ENCODE assay signal across 32 mouse cellular contexts in genomic region chr2:73587109-73587506, GRCm38 (mm10). TPM values are rescaled to one million over a fixed set of nuclear protein-coding genes. Genes with fewer than 3 reads are reported as not detected.
DNase-seq lines count a peak whose midpoint lies in the region; ATAC-seq and TF ChIP-seq lines count a peak whose summit lies in the region.
"Had no signal": no experiment of that assay in that cellular context is flagged by ENCODE, and none has a peak within 500 bp of the region (broad histone marks: within the 10 kb centered on the region; RNA-seq: fewer than 3 reads in every experiment).

No protein-coding gene starts in this region.

- DNase-seq in heart, postnatal 25 days (ENCODE audit: low spot score), result no peak
- DNase-seq in kidney, adult 9 months, result peak; percentile 36
- no peak for DNase-seq in lung, postnatal 0 days (ENCODE audit: low spot score)
- no peak for DNase-seq in lung, postnatal 14 days
- peak; percentile 83 for DNase-seq in telencephalon, adult 2 months (ENCODE audit: low read depth, low spot score)
- DNase-seq in gastrocnemius, adult 8-10 months (ENCODE audit: low spot score in 2 of 2), result no peak
- DNase-seq: adrenal gland, postnatal 25 days; B cell, adult 2 months; cerebellum, adult 18-20 months; gastrocnemius, postnatal 36 days; layer of hippocampus, adult 9-11 months; midbrain, embryonic 14.5 days; retina, postnatal 1 day; right cerebral cortex, postnatal 14 days; thymus, postnatal 14 days had no signal

- no peak for TF ChIP-seq EP300 in lung, postnatal 0 days (IDR thresholded peaks at IDR 0.05)

- peak overlapping the region; percentile 48 for H3K4me2 ChIP-seq in heart, embryonic 12.5 days
- H3K4me2 ChIP-seq in kidney, embryonic 16.5 days (replicated peaks; ENCODE audit: low read depth, low read length), result no peak overlapping the region
- H3K4me2 ChIP-seq in lung, postnatal 0 days (replicated peaks; ENCODE audit: low read depth, low read length), result no peak overlapping the region
- H3K4me2 ChIP-seq: embryonic facial prominence, embryonic 15.5 days; forebrain, embryonic 13.5 days; hindbrain, embryonic 13.5 days; kidney, embryonic 15.5 days; limb, embryonic 13.5 days; liver, embryonic 11.5 days; neural tube, embryonic 15.5 days had no signal

- no peak for ATAC-seq in heart, embryonic 12.5 days (ENCODE audit: insufficient number of reproducible peaks, low FRiP score)
- ATAC-seq in kidney, embryonic 16.5 days (ENCODE audit: low FRiP score, low TSS enrichment), result no peak
- ATAC-seq in lung, postnatal 0 days, result no peak
- ATAC-seq: forebrain, embryonic 13.5 days; intestine, embryonic 16.5 days had no signal

- peaks cover 49% of the 10 kb centered on the region for H3K4me1 ChIP-seq in heart, embryonic 12.5 days (replicated peaks)
- H3K4me1 ChIP-seq in kidney, embryonic 16.5 days (ENCODE audit: insufficient read depth, low read length), result peaks cover 25% of the 10 kb centered on the region
- H3K4me1 ChIP-seq in lung, postnatal 0 days (ENCODE audit: insufficient read depth, low read depth, low read length), result peaks cover 6% of the 10 kb centered on the region; the same call in 1 of the 2 replicates

- no peaks in the 10 kb centered on the region for H3K27me3 ChIP-seq in heart, embryonic 12.5 days (replicated peaks)
- no peaks in the 10 kb centered on the region; the same call in 1 of the 2 replicates for H3K27me3 ChIP-seq in kidney, embryonic 16.5 days (ENCODE audit: insufficient read depth, low read length)
- no peaks in the 10 kb centered on the region for H3K27me3 ChIP-seq in lung, postnatal 0 days (replicated peaks; ENCODE audit: insufficient read depth, low read length)
- H3K27me3 ChIP-seq: limb, embryonic 13.5 days had no signal

- 27% methylated on average over 4 of the region's 4 CpGs for WGBS in heart, embryonic 12.5 days
- WGBS in kidney, embryonic 16.5 days, result 54% methylated on average over 4 of the region's 4 CpGs
- 45% methylated on average over 4 of the region's 4 CpGs for WGBS in lung, postnatal 0 days

- H3K27ac ChIP-seq in heart, embryonic 12.5 days (ENCODE audit: poor library complexity, severe bottlenecking), result peak overlapping the region; percentile 84
- H3K27ac ChIP-seq in kidney, embryonic 16.5 days (ENCODE audit: low read length), result no peak overlapping the region
- H3K27ac ChIP-seq in lung, postnatal 0 days (ENCODE audit: low read length), result peak overlapping the region; percentile 38; the same call in 1 of the 2 replicates
- H3K27ac ChIP-seq: embryonic facial prominence, embryonic 10.5 days; embryonic facial prominence, embryonic 15.5 days; forebrain, embryonic 13.5 days; hindbrain, embryonic 13.5 days; kidney, embryonic 15.5 days; limb, embryonic 13.5 days; neural tube, embryonic 15.5 days had no signal

- H3K9ac ChIP-seq in heart, embryonic 12.5 days, result no peak overlapping the region
- H3K9ac ChIP-seq in kidney, embryonic 16.5 days (replicated peaks; ENCODE audit: low read length), result no peak overlapping the region
- H3K9ac ChIP-seq in lung, postnatal 0 days (replicated peaks; ENCODE audit: low read depth), result no peak overlapping the region
- H3K9ac ChIP-seq: embryonic facial prominence, embryonic 15.5 days; forebrain, embryonic 13.5 days; hindbrain, embryonic 13.5 days; kidney, embryonic 15.5 days; limb, embryonic 13.5 days; neural tube, embryonic 15.5 days had no signal

- intact Hi-C loops in heart, postnatal 25 days (cut with DNase I), result no loop called here

- no peak for TF ChIP-seq CTCF in lung, postnatal 0 days (IDR thresholded peaks at IDR 0.05)

- no peak overlapping the region for H3K4me3 ChIP-seq in heart, embryonic 12.5 days
- no peak overlapping the region for H3K4me3 ChIP-seq in kidney, embryonic 16.5 days (ENCODE audit: low read length)
- no peak overlapping the region for H3K4me3 ChIP-seq in lung, postnatal 0 days (ENCODE audit: low read depth, low read length)
- H3K4me3 ChIP-seq: embryonic facial prominence, embryonic 10.5 days; embryonic facial prominence, embryonic 15.5 days; forebrain, embryonic 13.5 days; hindbrain, embryonic 13.5 days; kidney, embryonic 15.5 days; limb, embryonic 13.5 days; neural tube, embryonic 15.5 days had no signal

- no peaks in the 10 kb centered on the region for H3K9me3 ChIP-seq in heart, embryonic 12.5 days (replicated peaks)
- no peaks in the 10 kb centered on the region for H3K9me3 ChIP-seq in kidney, embryonic 16.5 days (ENCODE audit: low read length)
- H3K9me3 ChIP-seq in lung, postnatal 0 days (ENCODE audit: low read length), result no peaks in the 10 kb centered on the region
- H3K9me3 ChIP-seq: embryonic facial prominence, embryonic 10.5 days; embryonic facial prominence, embryonic 15.5 days; forebrain, embryonic 13.5 days; hindbrain, embryonic 13.5 days; kidney, embryonic 15.5 days; limb, embryonic 13.5 days; neural tube, embryonic 15.5 days had no signal

- H3K36me3 ChIP-seq in heart, embryonic 12.5 days, result no peaks in the 10 kb centered on the region
- no peaks in the 10 kb centered on the region for H3K36me3 ChIP-seq in kidney, embryonic 16.5 days (ENCODE audit: insufficient read depth, low read length)
- no peaks in the 10 kb centered on the region for H3K36me3 ChIP-seq in lung, postnatal 0 days (ENCODE audit: insufficient read depth, low read length)
- H3K36me3 ChIP-seq: embryonic facial prominence, embryonic 10.5 days; embryonic facial prominence, embryonic 15.5 days; hindbrain, embryonic 13.5 days; kidney, embryonic 15.5 days; limb, embryonic 13.5 days; neural tube, embryonic 15.5 days had no signal

RNA-seq across cellular contexts. Expression of gene Chrna1, which starts 7.0 kb away (rescaled TPM):
- polyA plus RNA-seq in heart, embryonic 12.5 days (2016; fragmentation: Nextera tagmentation; extraction: Ambion mirVana), result 0.06 and 0.14 TPM in 2 replicates
- under 1 TPM in 1 of 2 experiments, not detected in 1; 0.06 TPM for total RNA-seq in heart, postnatal 25 days (2021)
- polyA plus RNA-seq in kidney, embryonic 16.5 days (2015; fragmentation: Nextera tagmentation; extraction: Ambion mirVana), result 0.36 and 0.72 TPM in 2 replicates
- polyA plus RNA-seq in lung, postnatal 0 days (2015; fragmentation: Nextera tagmentation; extraction: Ambion mirVana), result 0.07 and 0.12 TPM in 2 replicates
- 1 to 10 TPM; 4.8 to 5.3 (median 5.2) TPM for total RNA-seq in gastrocnemius, adult 8-10 months (2022)
- total RNA-seq: adrenal gland, adult 18-20 months; adrenal gland, postnatal 25 days; heart, postnatal 10 days; monocyte, adult 5-6 weeks had no signal
- polyA plus RNA-seq: large intestine, adult 2 months; small intestine, adult 2 months; urinary bladder, adult 2 months had no signal

RNA-seq across cellular contexts. Expression of gene Wipf1, which starts 57.6 kb away (rescaled TPM):
- 7.3 and 8.2 TPM in 2 replicates for polyA plus RNA-seq in heart, embryonic 12.5 days (2016; fragmentation: Nextera tagmentation; extraction: Ambion mirVana)
- 10 to 100 TPM; 14.0 to 16.7 TPM for total RNA-seq in heart, postnatal 25 days (2021)
- polyA plus RNA-seq in kidney, embryonic 16.5 days (2015; fragmentation: Nextera tagmentation; extraction: Ambion mirVana), result 8.6 and 10.4 TPM in 2 replicates
- 9.5 and 9.6 TPM in 2 replicates for polyA plus RNA-seq in lung, postnatal 0 days (2015; fragmentation: Nextera tagmentation; extraction: Ambion mirVana)
- 10 to 100 TPM in 1 of 4 experiments, 1 to 10 TPM in 3; 4.5 to 10.1 (median 6.6) TPM for total RNA-seq in gastrocnemius, adult 8-10 months (2022)

Comparison
In these comparisons a context has a peak if more than half of its experiments do, and no peak if none do; other contexts are left out.
1. DNase-seq: peak in kidney, adult 9 months (single experiment) and telencephalon, adult 2 months (single experiment); none in heart, postnatal 25 days (single experiment), lung, postnatal 0 days (single experiment), lung, postnatal 14 days (single experiment) and gastrocnemius, adult 8-10 months (0 of 2).